Mouse (Mus musculus) brain, embryonic 18.5 days (tissue): ENCODE measurements at regions not wholly inside any gene's neighbourhood (a gene's known extent, or its start where the extent isn't known, plus 50 kb on each side); places are given as distances from the start of the nearest gene placed in this dataset.

Experiments used
- DNase-seq: peaks from one replicate; pipeline ENCODE4 v3.0.0-alpha.2; 2012; ENCODE audit warnings: low read depth, low spot score

GRCm38 (mm10) chr8:56476158-56476557, 74.7 kb downstream of the Cep44 start:
- DNase-seq: no peak

DNA sequence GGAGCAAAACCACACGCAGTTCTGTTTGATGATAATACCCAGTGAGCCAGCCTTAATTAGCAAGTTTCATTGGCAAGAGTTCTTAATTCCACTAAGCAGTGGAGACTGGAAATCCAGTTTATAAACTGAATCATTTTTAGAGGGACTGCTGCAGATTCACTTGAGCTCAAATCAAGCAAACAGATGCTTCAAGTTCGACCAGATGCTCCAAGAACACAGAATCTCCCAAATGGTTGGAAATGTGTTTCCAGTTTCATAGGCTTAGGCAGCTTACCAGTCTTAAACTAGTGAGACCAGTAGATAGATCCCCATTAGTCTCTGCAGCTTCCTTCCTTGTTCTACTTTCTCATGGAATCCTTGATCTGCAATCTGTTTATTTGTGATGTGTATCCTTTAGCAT, 75.7 kb downstream of the Cep44 start:
- DNase-seq: peak; percentile 10

- DNase-seq: no peak
Measured at GRCm38 (mm10) chr8:56474335-56474734, 76.5 kb downstream of the Cep44 start.

DNA sequence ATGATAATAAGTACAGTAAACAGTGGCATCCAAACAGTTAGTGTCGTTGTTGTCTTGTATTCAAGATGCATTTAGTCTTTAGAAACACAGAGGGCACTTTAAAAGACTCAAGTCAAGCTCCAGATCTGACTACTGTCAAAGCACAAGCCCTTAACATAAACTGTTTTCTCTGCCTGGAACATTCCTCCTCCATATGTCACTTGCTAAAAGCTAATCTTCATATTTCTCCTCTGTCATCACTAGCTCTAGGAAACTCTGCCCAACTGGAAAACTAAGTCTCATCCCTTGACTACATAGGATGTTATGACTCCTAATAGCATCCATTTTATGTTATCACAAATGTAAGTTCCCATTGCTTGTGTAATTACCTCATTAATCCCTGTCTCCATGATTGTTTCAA, 85.8 kb downstream of the Cep44 start:
- no peak for DNase-seq

GRCm38 (mm10) chr8:56450982-56451381, 99.9 kb downstream of the Cep44 start:
- DNase-seq: no peak

- DNase-seq: no peak
Measured at GRCm38 (mm10) chr8:56443676-56444075, 107.2 kb downstream of the Cep44 start.

DNA sequence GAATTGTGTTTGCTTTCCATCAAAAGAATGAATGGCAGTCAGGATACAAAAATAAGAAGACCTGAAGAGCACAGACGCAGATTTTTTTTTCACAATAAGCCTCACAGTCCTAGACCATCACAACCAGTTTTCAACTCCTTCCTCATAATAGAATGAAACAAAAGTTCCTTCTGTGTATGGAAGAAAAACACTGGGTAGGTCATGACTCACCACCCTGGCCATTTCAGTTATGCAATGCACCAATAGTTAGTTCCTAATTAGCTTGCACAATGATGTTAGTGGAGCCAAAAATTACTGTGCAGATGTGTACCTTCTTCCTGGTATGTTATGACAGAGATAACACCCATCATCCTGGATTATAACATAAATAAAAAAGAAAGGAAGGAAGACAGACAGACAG, 111.4 kb downstream of the Cep44 start:
- DNase-seq: no peak

- no peak for DNase-seq
Measured at GRCm38 (mm10) chr8:56434826-56435225, 116.0 kb downstream of the Cep44 start.

- DNase-seq: no peak
Measured at GRCm38 (mm10) chr8:56412026-56412425, 117.6 kb downstream of the Hpgd start.

- no peak for DNase-seq
Measured at GRCm38 (mm10) chr8:56410412-56410811, 116.0 kb downstream of the Hpgd start.

DNA sequence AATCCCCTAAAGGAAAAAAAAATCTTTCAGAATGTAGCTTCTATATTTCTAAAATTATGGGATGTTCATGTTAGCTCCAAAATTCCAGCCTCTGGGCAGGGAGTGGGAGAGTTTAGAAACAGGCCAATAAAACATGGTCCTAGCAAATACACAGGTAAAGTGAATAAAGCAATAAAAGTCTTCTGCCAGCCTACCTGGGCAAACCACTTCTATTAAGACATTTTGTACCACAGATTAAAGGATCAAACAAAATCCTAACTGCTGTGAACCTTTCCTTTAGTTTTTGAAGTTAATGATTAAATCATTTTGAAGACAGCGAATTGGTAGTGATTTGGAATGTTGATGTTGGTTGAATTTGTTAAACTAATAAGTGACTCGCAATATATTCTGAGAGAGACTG, 112.9 kb downstream of the Hpgd start:
- DNase-seq: no peak

- DNase-seq: no peak
Measured at GRCm38 (mm10) chr8:56406317-56406716, 111.9 kb downstream of the Hpgd start.

GRCm38 (mm10) chr8:56397611-56398010, 103.2 kb downstream of the Hpgd start:
- no peak for DNase-seq

DNA sequence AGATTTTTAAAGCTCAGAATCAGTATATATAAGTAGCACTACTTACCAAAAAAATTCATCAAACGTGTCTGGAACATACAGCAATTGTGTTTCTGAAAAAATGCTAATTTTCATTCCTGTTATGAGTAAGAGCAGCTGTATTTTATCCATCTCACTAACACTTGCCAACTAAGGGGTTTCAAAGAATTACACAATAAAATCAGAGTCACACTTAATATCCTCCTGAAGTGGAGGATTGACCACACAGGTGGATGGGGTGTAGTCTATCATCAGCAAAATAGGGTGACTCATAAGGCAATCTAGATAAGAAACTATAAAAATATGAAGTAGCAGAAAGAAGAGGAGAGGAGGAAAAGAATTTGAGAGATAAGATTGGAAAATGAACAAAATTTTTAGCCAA, 102.0 kb downstream of the Hpgd start:
- DNase-seq: no peak

DNA sequence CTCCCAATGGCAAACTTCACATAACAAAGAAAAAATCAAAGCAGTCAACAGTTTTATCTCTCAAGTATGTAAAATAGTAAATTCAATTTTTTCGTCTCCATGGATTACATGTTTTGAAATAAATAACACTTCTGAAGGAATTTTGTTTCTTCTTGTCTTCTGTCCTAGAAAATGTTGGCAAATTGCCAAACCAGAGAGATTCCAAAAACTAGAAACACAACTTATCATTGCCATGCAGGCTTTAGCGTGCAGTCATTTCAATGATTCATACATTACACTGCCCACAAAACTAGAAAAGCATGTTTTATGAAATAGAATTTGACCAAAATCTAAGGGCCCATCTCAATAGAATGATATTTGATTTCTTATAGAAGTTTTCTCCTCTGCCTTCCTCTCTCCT, 98.2 kb downstream of the Hpgd start:
- no peak for DNase-seq

- no peak for DNase-seq
Measured at GRCm38 (mm10) chr8:56392158-56392557, 97.8 kb downstream of the Hpgd start.
